Mouse (Mus musculus): ENCODE measurements at regions not wholly inside any gene's neighbourhood (a gene's known extent, or its start where the extent isn't known, plus 50 kb on each side); places are given as distances from the start of the nearest gene placed in this dataset.

GRCm38 (mm10) chr7:70591361-70592256 is 225.1 kb upstream of the Nr2f2 start:
- intact Hi-C loops (cut with DNase I): no loop called here
- no peak for DNase-seq

- intact Hi-C loops (cut with DNase I): no loop called here
- no peak for DNase-seq
Measured at GRCm38 (mm10) chr7:70589713-70590112, 223.2 kb upstream of the Nr2f2 start.

- intact Hi-C loops (cut with DNase I): no loop called here
- no peak for DNase-seq
Measured at GRCm38 (mm10) chr7:70588061-70588460, 221.5 kb upstream of the Nr2f2 start.

- DNase-seq: no peak
- intact Hi-C loops (cut with DNase I): no loop called here
Measured at GRCm38 (mm10) chr7:70584480-70584879, 217.9 kb upstream of the Nr2f2 start.

GRCm38 (mm10) chr7:70576112-70576910 is 209.8 kb upstream of the Nr2f2 start:
- peak; percentile 62 for DNase-seq
- intact Hi-C loops (cut with DNase I): no loop called here

- no peak for DNase-seq
- intact Hi-C loops (cut with DNase I): no loop called here
Measured at GRCm38 (mm10) chr7:70575614-70576013, 209.1 kb upstream of the Nr2f2 start.

GRCm38 (mm10) chr7:70574194-70574593 is 207.7 kb upstream of the Nr2f2 start:
- DNase-seq: no peak
- intact Hi-C loops (cut with DNase I): no loop called here

GRCm38 (mm10) chr7:70565034-70565433 is 198.5 kb upstream of the Nr2f2 start:
- intact Hi-C loops (cut with DNase I): no loop called here

GRCm38 (mm10) chr7:70548936-70549450 is 182.5 kb upstream of the Nr2f2 start:
- DNase-seq: no peak
- intact Hi-C loops (cut with DNase I): no loop called here

More at GRCm38 (mm10) chr7:70565034-70565433, 198.5 kb upstream of the Nr2f2 start:
- DNase-seq: no peak

- no peak for DNase-seq
- intact Hi-C loops (cut with DNase I): no loop called here
Measured at GRCm38 (mm10) chr7:70541881-70542665, 175.5 kb upstream of the Nr2f2 start.

- DNase-seq: no peak
- intact Hi-C loops (cut with DNase I): no loop called here
Measured at GRCm38 (mm10) chr7:70539121-70539642, 172.6 kb upstream of the Nr2f2 start.

- intact Hi-C loops (cut with DNase I): no loop called here
- no peak for DNase-seq
Measured at GRCm38 (mm10) chr7:70536046-70536445, 169.5 kb upstream of the Nr2f2 start.

GRCm38 (mm10) chr7:70533552-70533951 is 167.0 kb upstream of the Nr2f2 start:
- DNase-seq: no peak
- intact Hi-C loops (cut with DNase I): no loop called here

- intact Hi-C loops (cut with DNase I): no loop called here
Measured at GRCm38 (mm10) chr7:70527921-70528320, 161.4 kb upstream of the Nr2f2 start.

GRCm38 (mm10) chr7:70525372-70525771 is 158.8 kb upstream of the Nr2f2 start:
- DNase-seq: no peak
- intact Hi-C loops (cut with DNase I): no loop called here

More at GRCm38 (mm10) chr7:70527921-70528320, 161.4 kb upstream of the Nr2f2 start:
- DNase-seq: no peak

- intact Hi-C loops (cut with DNase I): no loop called here
- DNase-seq: no peak
Measured at GRCm38 (mm10) chr7:70524744-70525143, 158.2 kb upstream of the Nr2f2 start.

- DNase-seq: no peak
- intact Hi-C loops (cut with DNase I): no loop called here
Measured at GRCm38 (mm10) chr7:70524251-70524650, 157.7 kb upstream of the Nr2f2 start.

GRCm38 (mm10) chr7:70516741-70517140 is 150.2 kb upstream of the Nr2f2 start:
- intact Hi-C loops (cut with DNase I): no loop called here
- DNase-seq: no peak

GRCm38 (mm10) chr7:70515341-70515851 is 148.9 kb upstream of the Nr2f2 start:
- intact Hi-C loops (cut with DNase I): no loop called here
- DNase-seq: no peak

- no peak for DNase-seq
- intact Hi-C loops (cut with DNase I): no loop called here
Measured at GRCm38 (mm10) chr7:70514666-70515065, 148.1 kb upstream of the Nr2f2 start.

All from left cerebral cortex, postnatal 4 days (tissue).